Mouse (Mus musculus) R1 (cell line): ENCODE results near the gene Flad1.
"Not testable (repeated sequence)": the region's sequence is repeated elsewhere in the genome, so short reads cannot be mapped to it uniquely, and the experiment has no call there.

Experiments
- DNase-seq: peaks from one replicate; pipeline ENCODE4 v3.0.0-alpha.2; 2018; ENCODE audit warnings: low read depth, low spot score

Gene Flad1

DNA sequence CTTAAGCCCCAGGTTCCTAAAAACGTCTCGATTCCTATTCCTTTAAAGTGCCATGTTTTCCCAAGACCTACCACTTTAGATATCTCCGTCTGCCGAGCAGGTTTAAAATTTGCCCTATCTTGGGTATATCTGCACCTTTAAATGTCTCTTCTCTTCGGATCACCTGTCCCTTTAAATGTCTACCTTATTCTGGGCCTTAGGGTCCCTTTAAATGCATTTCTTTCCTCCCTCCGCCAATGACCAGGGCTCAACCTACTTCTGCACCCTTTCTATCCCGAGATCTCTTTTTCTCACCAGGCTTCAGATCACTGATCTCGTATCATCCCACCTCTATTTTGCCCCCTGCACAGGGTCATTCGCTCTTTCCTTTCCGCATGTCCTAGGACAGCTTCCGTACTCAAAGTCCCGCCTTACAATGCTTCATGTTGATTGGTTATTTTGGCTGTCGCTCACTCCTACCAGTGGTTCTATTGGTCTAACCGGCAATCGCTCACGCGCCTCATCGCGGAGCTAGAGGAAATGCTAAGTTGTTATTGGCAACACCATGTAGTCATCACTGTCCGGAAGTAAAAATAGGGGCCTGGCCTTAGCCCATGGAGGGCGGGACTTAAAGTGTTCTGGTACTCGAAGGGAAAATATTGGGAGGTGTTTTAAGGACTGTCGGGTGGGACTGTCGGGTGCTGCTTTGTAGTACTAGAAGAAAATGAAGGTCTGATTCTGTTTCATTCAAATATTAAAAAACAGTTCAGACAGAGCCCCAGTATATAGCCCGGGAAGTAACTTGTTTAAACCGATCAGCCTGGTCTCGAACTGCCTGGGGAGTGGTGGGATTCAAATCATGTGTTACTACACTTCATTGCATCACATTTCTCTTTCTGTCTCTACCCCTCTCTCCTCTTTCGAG lies at the start of gene Flad1:
Gene Flad1, minus strand, starts transcription at position 381 of the 904 bp plus-strand sequence.
- DNase-seq = peak; percentile 100

DNA sequence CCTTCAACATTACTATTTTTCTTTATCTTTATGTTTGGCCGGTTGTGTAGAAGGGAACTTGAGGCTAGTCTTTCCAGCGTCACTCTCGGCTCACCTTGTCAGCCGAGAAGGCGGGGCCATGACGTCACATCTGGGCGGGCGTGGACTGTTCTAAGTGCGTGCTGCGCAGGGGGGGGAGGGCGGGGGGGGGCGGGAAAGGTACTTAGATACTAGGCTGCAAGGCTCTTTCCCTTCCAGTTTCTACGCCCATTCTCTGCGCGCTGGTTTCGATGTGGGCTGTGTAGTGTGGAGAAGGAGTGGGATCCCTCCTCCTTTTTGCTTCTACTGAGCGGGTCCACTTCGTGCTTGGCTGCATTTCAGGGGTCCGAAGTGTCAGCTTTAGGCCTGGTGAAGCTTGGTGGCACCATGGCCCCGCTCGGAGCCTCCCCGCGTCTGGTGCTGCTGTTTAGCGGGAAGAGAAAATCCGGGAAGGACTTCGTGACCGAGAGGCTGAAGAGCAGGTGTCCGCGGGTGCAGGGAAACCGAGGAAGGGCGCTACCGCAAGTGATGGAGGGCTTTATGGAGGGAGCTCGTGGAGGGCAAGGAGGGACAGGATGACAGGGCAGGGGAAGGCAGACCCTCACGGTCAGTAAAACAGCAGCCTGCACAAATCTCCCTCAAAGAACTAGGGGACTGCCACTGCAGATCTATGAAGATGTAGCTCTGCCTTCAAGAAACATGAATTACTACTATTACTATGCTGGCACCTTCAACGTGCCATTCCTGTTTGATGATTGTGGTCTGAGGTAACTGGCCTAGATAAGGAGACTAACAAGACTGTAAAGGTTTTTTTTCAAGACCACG lies 47.5 kb upstream of the Flad1 start:
- DNase-seq = peak; percentile 96

DNA sequence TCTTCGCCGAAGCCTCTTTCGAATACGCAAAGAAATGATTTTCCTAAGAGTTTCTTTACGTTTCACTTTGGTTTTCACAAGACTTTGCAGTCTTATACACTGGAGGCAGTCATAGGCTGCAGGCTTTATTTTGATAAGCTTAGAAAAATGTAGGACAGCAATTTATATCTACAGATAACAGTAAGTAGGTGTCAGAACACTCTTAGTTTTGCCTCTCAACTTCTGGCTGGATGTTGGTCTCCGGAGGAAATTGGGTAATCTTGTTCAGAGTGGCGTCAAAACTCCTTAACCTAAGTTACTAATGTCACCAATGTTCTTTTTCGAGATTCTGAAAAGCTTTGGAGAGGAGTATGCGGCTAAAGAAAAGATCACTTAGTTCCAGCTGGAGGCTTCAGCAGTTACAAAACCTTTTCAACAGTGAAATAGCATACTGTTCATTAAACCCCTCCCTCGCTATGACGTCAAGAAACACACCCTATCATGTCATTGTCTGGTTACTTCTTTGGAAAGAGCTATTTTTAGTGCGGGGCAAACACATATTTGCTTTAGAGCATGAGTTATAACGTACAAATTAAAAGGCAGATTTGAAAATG lies 46.8 kb upstream of the Flad1 start:
- DNase-seq = no peak

DNA sequence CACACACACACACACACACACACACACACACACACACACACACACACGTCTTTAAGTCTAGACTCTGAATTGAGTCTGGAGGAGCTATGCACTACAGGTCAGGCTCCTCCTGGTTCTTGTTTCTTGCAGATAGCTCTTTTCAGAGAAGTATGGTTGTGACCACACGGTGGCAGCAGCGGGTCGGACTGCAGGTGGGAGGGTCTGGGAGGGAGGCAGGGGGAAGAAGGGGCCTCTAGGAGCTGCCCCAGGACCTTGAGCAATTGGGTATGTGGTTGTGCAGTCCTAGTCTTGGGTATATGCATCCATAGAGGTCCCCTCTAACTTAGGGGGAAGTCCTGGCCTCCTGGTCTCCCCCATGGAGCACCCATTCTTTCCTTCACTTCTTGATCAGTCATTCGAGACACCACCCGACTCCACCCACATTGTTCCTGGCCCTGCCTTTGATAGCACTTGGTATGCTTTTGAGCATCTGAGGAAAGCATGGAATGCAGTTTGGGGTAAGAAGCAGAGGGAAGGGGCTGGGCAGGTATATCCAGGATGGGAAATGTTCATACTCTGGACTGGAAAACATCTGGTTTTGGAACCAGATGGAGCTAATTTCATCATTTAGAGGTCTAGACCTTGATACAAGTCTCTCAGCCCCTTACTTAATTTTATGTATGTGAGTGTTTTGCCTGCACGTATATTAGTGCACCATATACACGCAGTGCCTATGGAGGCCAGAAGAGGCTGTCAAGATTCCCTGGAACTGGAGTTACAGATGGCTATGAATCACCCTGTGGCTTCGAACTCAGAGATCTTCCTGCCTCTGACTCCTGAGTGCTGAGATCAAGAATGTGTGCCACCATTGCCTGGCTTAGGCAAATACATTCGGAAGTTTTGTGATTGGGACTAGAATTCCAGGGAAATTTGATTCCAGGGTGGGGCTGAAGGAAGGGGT lies 45.3 kb upstream of the Flad1 start:
- DNase-seq = peak; percentile 93

DNA sequence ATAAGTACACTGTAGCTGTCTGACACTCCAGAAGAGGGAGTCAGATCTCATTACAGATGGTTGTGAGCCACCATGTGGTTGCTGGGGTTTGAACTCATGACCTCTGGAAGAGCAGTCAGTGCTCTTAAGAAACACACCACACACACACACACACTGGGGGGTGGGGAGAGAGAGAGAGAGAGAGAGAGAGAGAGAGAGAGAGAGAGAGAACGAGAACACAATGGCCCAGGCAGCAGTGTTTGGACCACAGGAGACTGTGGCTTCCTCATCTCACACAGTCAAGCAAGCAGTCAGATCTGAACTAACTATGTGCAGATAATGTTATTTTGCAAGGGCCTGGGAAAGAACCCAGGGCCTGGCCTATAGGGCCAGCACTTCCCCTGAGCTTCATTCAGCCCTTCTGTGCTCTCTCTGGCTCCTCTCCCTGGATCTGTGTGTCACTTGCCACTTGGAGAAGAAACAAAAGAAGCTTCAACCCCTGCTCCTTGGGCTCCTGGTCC lies 44.2 kb upstream of the Flad1 start:
- no peak for DNase-seq

DNA sequence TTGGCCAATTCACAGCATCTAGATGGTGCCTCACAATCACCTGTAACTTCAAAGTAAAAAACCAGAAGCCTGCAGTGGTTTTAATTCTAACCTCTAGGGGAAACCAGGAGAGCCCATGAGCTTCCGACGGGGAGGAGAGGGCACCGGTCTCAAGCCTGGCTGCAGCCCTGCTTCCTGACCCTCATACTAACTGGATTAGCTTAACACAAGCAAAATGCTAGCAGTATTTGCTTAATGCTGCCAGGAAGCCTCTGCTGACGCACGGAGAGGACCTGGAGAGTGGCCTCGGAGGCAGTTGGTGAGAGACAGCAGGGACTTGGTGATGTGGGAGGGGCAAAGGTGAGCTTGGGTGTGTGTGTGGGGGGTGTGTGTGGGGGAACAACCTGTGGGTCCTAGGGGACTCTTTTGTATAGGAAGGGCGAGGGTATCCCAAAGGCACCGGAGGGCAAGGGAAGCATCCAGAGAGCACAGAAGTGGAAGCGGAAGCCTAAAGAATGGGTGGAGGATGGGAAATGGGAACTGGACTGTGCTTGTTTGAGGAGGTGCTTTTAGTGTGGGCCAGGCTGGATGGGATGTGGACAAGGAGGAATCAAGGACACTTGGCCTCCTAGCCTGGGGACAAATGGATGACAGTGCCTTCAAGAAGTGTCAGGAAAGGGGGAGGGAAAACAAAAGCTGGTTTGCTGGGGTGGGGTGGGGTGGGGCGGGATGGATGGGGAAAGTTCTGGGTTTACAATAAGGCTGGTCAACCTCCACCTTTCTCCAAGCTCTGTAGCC lies 42.9 kb upstream of the Flad1 start, which contains the start of gene Pmvk:
Gene Pmvk, plus strand, starts transcription at position 141 of the 777 bp plus-strand sequence.
- DNase-seq = peak; percentile 43

DNA sequence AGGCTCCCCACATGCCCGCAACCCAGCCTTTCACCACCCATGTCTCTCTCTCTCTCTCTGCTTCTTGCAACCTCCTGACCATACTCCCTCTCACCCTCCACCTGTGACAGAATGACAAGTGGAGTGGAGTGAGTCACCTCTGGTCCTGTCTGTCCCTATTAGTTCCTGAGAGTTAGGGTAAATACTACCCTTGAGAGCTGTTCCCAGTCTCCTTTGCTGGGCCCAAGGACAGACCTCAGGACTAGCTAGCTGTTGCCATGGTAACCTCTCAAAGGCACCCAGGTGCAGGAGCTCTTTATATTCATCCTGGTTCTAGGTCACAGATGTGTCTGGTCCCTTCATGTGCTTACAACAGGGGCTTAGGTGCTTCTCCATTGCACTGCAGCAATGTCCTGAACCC lies 40.2 kb upstream of the Flad1 start:
- DNase-seq = peak; percentile 67

DNA sequence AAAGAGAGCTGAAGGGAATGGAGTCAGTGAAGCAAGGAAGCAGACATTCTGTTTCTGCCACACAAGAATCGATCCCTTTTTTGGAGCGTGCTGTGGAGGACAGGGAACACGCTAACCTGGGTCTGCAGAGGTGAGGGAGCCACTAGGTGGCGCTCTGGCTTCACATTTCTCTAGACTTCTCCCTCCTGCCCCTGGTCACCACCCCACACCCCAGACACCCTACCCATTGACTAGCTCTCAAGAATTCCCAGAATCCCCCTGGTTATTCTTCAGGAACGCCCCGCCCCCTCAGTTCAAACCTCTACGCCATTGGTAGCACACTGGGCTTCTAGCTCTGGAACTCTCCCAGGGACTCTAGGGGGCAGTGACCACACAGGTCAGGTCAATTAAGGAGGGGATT lies 37.9 kb upstream of the Flad1 start:
- DNase-seq = peak; percentile 99

DNA sequence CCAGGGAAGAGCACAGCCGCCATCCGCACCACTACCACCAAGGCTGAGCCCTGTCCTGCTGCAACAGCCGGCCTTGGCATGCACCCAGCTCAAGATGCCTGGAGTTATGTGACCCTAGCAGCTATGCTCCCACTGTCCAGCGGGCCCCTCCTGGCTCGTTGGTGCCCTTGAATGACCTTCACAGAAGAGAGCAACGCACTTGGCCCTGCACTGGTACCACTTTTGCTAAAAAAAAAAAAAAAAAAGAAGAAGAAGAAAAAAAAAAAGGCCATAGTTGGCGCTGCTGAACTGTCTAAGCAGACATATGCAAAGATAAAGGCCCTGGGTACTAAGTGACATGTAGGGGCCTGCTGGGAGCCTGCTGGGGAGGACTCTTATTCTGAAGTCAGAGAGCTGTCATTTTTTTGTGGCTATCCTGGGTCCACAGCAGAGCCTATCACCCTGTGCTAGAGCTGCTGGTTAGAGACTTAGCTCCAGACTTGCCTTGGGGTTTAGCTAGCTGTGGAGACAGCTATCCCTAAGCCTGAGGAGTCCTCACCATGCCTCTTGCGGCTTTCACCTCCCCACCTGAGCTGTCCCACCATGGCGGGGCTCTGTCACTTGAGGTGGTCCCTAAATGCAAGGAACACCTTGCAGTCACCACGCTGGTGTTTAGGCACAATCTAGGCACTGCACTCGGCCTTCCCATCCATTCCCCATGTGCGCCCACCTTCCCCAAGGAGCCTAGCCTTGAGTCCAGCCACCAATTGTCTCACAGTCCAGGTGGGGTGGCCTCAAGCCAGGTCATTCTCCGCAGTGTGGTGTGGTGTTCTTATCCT lies 37.3 kb upstream of the Flad1 start:
- peak; percentile 49 for DNase-seq

DNA sequence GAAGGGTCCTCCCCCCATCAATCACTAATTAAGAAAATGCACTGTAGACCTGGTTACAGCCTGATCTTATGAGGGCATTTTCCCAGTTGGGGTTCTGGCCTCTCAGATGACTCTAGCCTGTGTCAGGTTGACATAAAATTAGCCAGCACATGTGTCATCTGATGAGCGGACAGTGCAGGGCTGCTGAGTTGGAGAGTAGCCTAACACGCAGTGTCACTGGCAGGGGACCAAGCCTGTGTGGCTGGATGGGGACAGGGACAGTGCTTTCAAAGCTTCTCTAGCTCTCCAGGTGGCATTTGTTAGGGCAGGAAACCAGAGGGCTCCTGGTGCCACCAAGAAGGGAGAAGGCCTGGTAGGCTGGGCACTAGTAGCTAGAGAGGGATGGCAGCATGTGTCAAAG lies 29.0 kb upstream of the Flad1 start:
- DNase-seq = no peak

DNA sequence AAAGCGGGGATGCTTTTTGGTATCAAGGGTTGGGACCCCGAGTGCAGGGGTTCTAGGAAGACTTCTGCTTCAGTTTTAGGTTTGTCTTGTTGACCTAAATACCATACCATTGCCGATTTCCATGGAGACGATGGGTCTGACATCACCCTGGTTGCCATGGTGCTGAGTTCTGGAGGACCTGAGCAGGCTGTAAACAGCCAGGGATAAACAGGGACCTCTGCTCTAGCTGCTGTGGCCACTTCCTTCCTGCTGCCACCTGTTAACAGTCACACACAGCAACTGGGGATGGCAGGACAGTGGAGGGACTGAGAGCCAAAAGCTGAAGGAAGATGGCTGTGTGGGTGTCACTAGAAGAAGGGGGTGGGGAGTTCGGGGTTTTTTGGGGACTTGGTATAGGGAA lies 25.6 kb upstream of the Flad1 start:
- peak; percentile 66 for DNase-seq

DNA sequence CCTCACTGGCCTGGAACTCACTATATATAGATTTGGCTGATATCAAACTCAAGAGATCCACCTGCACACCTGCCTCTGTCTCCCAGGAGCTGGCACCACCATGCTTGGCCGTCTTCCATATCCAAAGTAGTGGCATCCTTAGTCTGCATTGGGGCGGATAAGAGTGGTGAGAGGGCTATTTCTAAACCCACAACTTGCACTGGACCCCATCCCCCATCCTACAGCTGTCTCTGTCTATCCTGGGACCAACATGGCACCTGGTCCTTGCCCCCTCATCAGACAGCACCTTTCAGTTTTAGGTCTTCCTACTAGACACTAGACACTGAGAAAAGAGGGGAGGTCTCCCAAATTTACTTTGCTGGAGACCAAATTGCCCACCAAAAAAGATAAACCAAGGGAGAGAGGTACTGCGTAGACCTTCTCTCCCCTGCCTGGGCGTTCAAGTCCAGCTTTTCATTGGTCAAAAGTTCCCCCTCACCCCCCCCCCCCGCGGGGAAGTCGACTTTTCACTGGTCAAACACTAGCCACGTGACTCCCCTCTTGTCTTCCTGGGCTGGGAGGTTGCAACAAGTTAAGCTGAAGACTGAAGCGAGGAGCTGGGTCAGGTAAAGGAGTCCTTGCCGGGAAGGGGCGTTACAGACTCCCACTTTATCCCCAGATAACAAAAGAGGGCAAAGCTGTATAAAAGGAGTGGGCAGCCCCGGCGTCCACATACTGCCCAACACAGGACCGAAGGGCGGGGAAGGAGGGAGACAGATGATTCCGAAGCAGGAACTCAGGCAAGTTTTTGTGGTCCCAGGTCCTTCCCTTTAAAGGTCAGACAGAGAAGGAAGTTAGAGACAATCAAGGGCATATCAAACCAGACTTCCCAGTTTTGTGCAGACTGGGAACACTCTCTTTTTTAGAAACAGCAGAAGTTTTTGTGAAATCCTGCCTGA lies 24.8 kb upstream of the Flad1 start, which contains the start of gene Pbxip1:
Gene Pbxip1, plus strand, starts transcription at position 531 of the 938 bp plus-strand sequence.
- DNase-seq = peak; percentile 94

DNA sequence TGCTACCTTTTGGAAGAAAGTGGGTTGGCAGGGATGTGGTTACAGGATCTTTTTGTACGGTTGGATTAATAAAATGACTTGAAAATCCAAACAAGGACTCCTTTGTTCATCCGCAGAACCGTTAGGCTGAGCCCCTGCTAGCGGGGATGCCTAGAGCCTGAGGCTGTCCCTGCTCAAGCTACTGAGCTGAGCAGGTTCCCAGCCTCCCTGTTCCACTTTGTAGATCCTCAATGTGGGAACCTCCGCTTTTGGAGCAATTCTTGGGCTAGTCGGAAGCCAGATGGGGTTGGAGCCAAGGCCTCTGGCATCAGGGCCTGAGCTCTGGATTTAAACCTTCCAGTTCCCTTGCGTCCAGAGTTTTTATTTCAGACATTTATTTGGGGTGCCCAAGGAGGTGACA lies 23.4 kb upstream of the Flad1 start:
- DNase-seq = no peak

DNA sequence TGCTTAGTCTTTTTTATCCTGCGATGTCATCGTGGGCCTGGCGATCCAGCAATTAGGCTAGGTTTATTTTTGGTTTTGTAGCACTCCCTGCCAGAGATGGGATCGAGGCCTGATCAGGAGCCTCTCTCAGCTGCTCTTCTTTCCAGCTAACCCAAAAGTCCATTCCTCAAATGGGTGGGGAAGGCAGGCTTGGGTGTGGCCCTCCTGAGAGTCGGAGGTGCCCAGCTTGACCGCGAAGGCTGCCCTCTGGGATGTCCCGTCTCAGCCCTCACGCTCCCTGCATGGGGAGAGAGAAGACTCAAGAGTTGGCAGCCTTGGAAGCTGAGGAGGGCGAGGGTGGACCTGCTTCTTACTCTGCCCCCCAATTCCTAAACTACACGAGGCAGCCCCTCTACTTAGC lies 22.9 kb upstream of the Flad1 start:
- DNase-seq = no peak

DNA sequence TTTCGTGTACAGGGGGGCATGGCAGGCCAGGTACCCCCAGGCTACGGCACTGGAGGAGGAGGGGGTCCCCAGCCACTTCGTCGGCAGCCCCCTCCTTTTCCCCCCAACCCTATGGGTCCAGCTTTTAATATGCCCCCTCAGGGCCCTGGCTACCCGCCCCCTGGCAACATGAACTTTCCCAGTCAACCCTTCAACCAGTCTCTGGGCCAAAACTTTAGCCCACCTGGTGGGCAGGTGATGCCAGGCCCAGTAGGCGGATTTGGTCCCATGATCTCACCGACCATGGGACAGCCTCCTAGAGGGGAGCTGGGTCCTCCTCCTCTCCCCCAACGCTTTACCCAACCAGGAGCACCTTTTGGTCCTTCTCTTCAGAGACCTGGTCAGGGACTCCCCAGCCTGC lies 20.9 kb upstream of the Flad1 start:
- no peak for DNase-seq

DNA sequence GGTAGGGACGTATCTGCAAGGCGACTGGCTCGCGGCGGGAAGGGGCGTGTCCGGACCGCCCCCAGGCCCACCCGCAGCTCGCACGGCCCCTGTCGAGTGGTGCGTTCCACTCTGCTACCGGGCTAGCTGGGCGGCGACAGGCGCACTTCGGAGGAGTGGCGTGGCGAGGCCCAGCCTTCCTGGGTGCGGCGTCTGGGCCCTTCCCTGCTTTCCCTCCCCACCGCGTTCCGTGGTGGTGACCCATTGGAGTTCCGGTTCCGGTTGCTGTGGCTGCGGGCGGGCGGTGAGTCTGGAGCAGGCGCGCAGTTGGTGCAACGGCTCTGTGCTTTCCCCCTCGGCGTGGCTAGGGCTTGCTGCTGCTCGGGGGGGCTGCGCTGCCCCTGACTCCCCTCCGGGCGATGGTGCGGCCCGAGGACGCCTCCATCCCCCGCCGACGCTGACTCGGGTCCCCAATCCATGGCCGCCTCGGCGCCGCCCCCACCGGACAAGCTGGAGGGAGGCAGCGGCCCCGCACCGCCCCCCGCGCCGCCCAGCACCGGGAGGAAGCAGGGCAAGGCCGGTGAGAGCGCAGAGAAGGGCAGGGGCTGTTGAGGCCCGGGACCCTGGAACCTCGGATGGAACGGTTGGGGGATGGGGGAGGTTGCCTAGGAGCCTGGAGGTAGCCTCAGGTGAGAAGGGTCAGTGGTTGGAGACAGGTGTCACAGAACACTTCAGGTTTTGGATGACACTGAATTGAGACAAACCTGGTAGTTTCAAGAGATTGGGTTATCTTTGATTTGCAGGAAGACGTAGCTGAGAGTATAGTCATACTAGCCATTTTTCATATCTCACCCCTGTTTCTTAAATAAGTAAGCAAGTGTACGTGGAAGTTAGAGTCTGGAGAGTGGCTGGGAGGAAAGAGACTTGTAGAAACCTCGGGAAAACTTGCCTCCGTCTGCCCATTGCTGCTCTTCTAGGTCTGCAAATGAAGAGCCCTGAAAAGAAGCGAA lies 18.8 kb upstream of the Flad1 start, which contains the start of gene Pygo2:
Gene Pygo2, plus strand, starts transcription at position 44 of the 989 bp plus-strand sequence.
- DNase-seq = peak; percentile 97

DNA sequence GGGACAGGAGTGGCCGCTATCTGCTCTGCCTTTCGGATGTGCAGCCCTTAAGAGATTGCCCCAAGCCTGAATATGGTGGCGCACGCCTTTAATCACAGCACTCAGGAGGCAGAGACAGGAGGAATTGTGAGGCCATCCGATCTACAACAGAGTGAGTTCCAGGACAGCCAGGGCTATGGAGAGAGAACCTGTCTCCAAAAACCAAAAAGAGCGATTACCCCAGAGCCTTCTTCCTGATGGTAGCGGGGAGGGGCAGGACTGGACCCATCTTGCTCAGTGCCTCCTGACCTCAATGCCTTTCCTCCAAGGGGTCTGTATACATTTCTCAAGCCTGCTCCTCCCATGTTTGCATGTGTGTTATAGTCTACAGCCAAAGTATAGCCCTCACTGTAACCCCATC lies 17.4 kb upstream of the Flad1 start:
- not testable (repeated sequence) for DNase-seq
